Mouse (Mus musculus) forebrain, postnatal 0 days (tissue): ENCODE results near the gene Nt5c2. TPM values are rescaled to one million over a fixed set of nuclear protein-coding genes. Genes with fewer than 3 reads are reported as not detected.

Experiments used
- ATAC-seq: fragments of 200-750 bp; cut with Nextera tagmentation; 2 replicates; pipeline ENCODE4 v1.8.0; 2017; ENCODE audit warnings: mild to moderate bottlenecking, moderate library complexity
- DNase-seq: peaks from one replicate; pipeline ENCODE4 v3.0.0-alpha.2; 2015
- H3K27ac ChIP-seq: fragments of 300-500 bp; sonication (generic); 2 replicates; pipeline ENCODE4 v1.5.1; 2014; ENCODE audit warnings: low read depth, mild to moderate bottlenecking, antibody characterized with exemption, low read length, moderate library complexity, mixed read lengths
- H3K27me3 ChIP-seq: fragments of 300-500 bp; sonication (generic); 2 replicates; pipeline ENCODE4 v1.6.1; 2014; ENCODE audit warnings: mild to moderate bottlenecking, low read length, mixed read lengths; ENCODE audit not compliant: insufficient read depth
- H3K36me3 ChIP-seq: fragments of 300-500 bp; sonication (generic); 2 replicates; pipeline ENCODE4 v1.6.1; 2014; ENCODE audit warnings: mild to moderate bottlenecking, moderate library complexity; ENCODE audit not compliant: insufficient read depth
- H3K4me1 ChIP-seq: fragments of 300-500 bp; sonication (generic); 2 replicates; pipeline ENCODE4 v1.6.1; 2014; ENCODE audit warnings: antibody characterized with exemption; ENCODE audit not compliant: insufficient read depth
- H3K4me2 ChIP-seq: fragments of 300-500 bp; sonication (generic); 2 replicates; pipeline ENCODE4 v1.6.1; 2014; ENCODE audit warnings: low read depth, mild to moderate bottlenecking, moderate library complexity
- H3K4me3 ChIP-seq: fragments of 300-500 bp; sonication (generic); 2 replicates; pipeline ENCODE4 v1.5.1; 2014; ENCODE audit warnings: low read depth, low read length, mixed read lengths
- H3K9ac ChIP-seq: fragments of 300-500 bp; sonication (generic); 2 replicates; pipeline ENCODE4 v1.6.1; 2014; ENCODE audit warnings: mild to moderate bottlenecking
- H3K9me3 ChIP-seq: fragments of 300-500 bp; sonication (generic); 2 replicates; pipeline ENCODE4 v1.6.1; 2016; ENCODE audit warnings: low read length
- CTCF ChIP-seq: sonication (generic); IDR thresholded peaks from 2 replicates; pipeline ENCODE4 v1.5.1; 2016; ENCODE audit warnings: antibody characterized with exemption, control low read depth, low read depth
- WGBS: fragments of 180-500 bp; shearing (Covaris S2); extraction: QIAGEN DNeasy Blood & Tissue Kit; methylation state at CpG from one replicate; pipeline ENCODE4 v1.1.7; 2014; 5-methylcytosine and 5-hydroxymethylcytosine counted together
- polyA plus RNA-seq: library from polyadenylated mRNA; unstranded; fragments of >200 nt; fragmentation: Nextera tagmentation; extraction: Ambion mirVana; gene quantifications from 2 replicates; pipeline ENCODE4 v1.2.1, GENCODE M21; 2015
- total RNA-seq: library from RNA; depleted of rRNA; stranded (reverse); fragments of >200 nt; gene quantifications from 2 replicates; pipeline ENCODE4 v1.2.3, GENCODE M21; 2014

The Nt5c2 gene
- total and polyA plus RNA-seq, 2 experiments from 2014 or later = 69.5 to 80.4 TPM

- Histone ChIP-seq H3K4me3 (peak overlapping the region; percentile 85), H3K27me3 (no peaks in the 10 kb centered on the region), H3K4me1 (peaks cover 14% of the 10 kb centered on the region), H3K9ac (peak overlapping the region; percentile 78), H3K36me3 (no peaks in the 10 kb centered on the region), H3K9me3 (no peaks in the 10 kb centered on the region), H3K27ac (peak overlapping the region; percentile 97), H3K4me2 (peak overlapping the region; percentile 70)
- DNase-seq (peak; percentile 88), ATAC-seq (peak; percentile 93)
- 0% methylated on average over 22 of the region's 36 CpGs for WGBS
- TF ChIP-seq CTCF = no peak
Measured at GRCm38 (mm10) chr19:46961652-46962051, 53.3 kb downstream of the Nt5c2 start.

DNA sequence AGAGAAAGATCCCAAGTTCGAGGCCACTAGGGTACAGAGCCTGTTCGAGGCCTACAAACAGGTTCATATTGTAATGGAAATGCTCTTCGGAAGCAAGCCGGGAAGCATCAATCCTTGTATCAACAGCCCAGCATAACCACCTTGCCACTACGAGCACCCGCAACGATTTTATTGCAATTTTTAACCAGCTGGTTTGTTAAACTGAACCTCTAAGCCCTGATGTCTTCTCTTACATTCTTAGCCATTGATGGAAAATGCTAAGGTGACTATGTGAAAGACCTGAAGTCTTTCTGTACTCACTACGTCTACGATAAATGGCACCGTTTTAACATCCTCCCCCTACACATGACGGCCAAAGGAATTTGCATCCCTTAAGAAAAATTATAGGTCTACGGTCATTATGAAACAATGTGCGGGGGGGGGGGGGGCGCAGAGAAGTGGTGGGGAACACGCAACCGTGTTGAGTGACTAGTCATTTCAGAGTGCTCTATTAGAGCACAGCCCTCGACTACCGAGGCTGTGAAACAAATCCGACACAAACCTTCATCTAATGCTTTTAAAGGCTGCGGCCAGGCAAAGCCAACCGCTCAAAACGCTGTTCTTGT is 53.8 kb downstream of the Nt5c2 start:
- Histone ChIP-seq H3K9ac (peak overlapping the region; percentile 78), H3K4me3 (peak overlapping the region; percentile 85), H3K27ac (peak overlapping the region; percentile 97), H3K27me3 (no peaks in the 10 kb centered on the region), H3K4me1 (peaks cover 14% of the 10 kb centered on the region), H3K36me3 (no peaks in the 10 kb centered on the region), H3K9me3 (no peaks in the 10 kb centered on the region), H3K4me2 (peak overlapping the region; percentile 70)
- 4% methylated on average over 22 of the region's 22 CpGs for WGBS
- no peak for TF ChIP-seq CTCF
- peak; percentile 3; the same call in 1 of the 2 replicates for ATAC-seq
- DNase-seq = peak; percentile 47

- Histone ChIP-seq H3K9ac (peak overlapping the region; percentile 78), H3K27me3 (no peaks in the 10 kb centered on the region), H3K4me2 (peak overlapping the region; percentile 70), H3K27ac (peak overlapping the region; percentile 97), H3K9me3 (no peaks in the 10 kb centered on the region), H3K36me3 (no peaks in the 10 kb centered on the region), H3K4me1 (peaks cover 14% of the 10 kb centered on the region), H3K4me3 (peak overlapping the region; percentile 85)
- WGBS = 74% methylated on average over 13 of the region's 13 CpGs
- TF ChIP-seq CTCF = no peak
- no peak for ATAC-seq
- no peak for DNase-seq
Measured at GRCm38 (mm10) chr19:46960101-46961046, 54.6 kb downstream of the Nt5c2 start.

GRCm38 (mm10) chr19:46959536-46959935 is 55.4 kb downstream of the Nt5c2 start:
- no peaks in the 10 kb centered on the region for H3K27me3 ChIP-seq
- no peaks in the 10 kb centered on the region for H3K9me3 ChIP-seq
- no peak for TF ChIP-seq CTCF
- no peaks in the 10 kb centered on the region for H3K36me3 ChIP-seq
- 45% methylated on average over 3 of the region's 3 CpGs for WGBS
- ATAC-seq = no peak
- H3K4me2 ChIP-seq = no peak overlapping the region
- no peak for DNase-seq
- peaks cover 14% of the 10 kb centered on the region for H3K4me1 ChIP-seq
- H3K27ac ChIP-seq = no peak overlapping the region
- no peak overlapping the region for H3K4me3 ChIP-seq
- no peak overlapping the region for H3K9ac ChIP-seq

GRCm38 (mm10) chr19:46958566-46958965 is 56.4 kb downstream of the Nt5c2 start:
- no peak overlapping the region for H3K4me2 ChIP-seq
- H3K9ac ChIP-seq = no peak overlapping the region
- H3K9me3 ChIP-seq = no peaks in the 10 kb centered on the region
- no peak overlapping the region for H3K4me3 ChIP-seq
- no peaks in the 10 kb centered on the region for H3K27me3 ChIP-seq
- no peak for DNase-seq
- H3K36me3 ChIP-seq = no peaks in the 10 kb centered on the region
- peaks cover 14% of the 10 kb centered on the region for H3K4me1 ChIP-seq
- no peak for TF ChIP-seq CTCF
- ATAC-seq = no peak
- WGBS = 48% methylated on average over 3 of the region's 3 CpGs
- no peak overlapping the region for H3K27ac ChIP-seq

- no peaks in the 10 kb centered on the region for H3K27me3 ChIP-seq
- H3K36me3 ChIP-seq = no peaks in the 10 kb centered on the region
- no peak overlapping the region for H3K27ac ChIP-seq
- DNase-seq (no peak), ATAC-seq (no peak)
- TF ChIP-seq CTCF = no peak
- peaks cover 14% of the 10 kb centered on the region for H3K4me1 ChIP-seq
- no peak overlapping the region for H3K4me2 ChIP-seq
- 79% methylated on average over 4 of the region's 4 CpGs for WGBS
- H3K9me3 ChIP-seq = no peaks in the 10 kb centered on the region
- no peak overlapping the region for H3K4me3 ChIP-seq
- H3K9ac ChIP-seq = no peak overlapping the region
Measured at GRCm38 (mm10) chr19:46957971-46958370, 57.0 kb downstream of the Nt5c2 start.

DNA sequence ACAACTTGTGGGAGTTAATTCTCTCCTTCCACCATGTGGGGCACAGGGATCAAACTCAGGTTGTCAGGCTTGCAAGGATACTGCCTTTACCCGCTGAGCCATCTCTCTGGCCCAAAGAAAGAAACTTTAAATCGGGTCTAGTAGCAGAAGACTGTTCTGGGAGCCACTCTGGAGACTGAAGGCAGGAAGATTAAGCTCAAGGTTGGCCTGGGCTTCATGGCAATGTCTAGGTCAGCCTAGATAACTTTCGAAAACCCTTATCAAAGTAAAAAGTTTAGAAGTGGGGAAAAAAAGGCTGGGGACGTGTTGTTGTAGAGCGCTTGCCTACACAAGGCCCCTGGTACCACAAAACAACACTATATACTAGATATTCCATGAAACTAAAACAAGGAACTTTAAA is 58.0 kb downstream of the Nt5c2 start:
- Histone ChIP-seq H3K4me1 (peaks cover 14% of the 10 kb centered on the region), H3K27me3 (no peaks in the 10 kb centered on the region), H3K9me3 (no peaks in the 10 kb centered on the region), H3K36me3 (no peaks in the 10 kb centered on the region), H3K9ac (no peak overlapping the region), H3K27ac (no peak overlapping the region), H3K4me2 (no peak overlapping the region), H3K4me3 (no peak overlapping the region)
- ATAC-seq (no peak), DNase-seq (no peak)
- no peak for TF ChIP-seq CTCF
- WGBS = 94% methylated on average over 5 of the region's 5 CpGs
